Mouse (Mus musculus) intestine, embryonic 14.5 days (tissue): ENCODE measurements around the gene Clpb. TPM values are rescaled to one million over a fixed set of nuclear protein-coding genes. Genes with fewer than 3 reads are reported as not detected.
A peak's percentile ranks its signal among the peaks of the same experiment; 100 is the strongest.
"Not testable (repeated sequence)": the region's sequence is repeated elsewhere in the genome, so short reads cannot be mapped to it uniquely, and the experiment has no call there.

Source experiments
- ATAC-seq: fragments of 200-750 bp; cut with Nextera tagmentation; replicated peaks from 2 replicates; pipeline ENCODE4 v1.8.0; 2017; ENCODE audit warnings: low read depth, moderate number of reproducible peaks, moderate TSS enrichment, moderate library complexity; ENCODE audit not compliant: low FRiP score, low TSS enrichment
- DNase-seq: peaks from one replicate; pipeline ENCODE4 v3.0.0-alpha.2; 2018; ENCODE audit warnings: low spot score
- H3K27ac ChIP-seq: fragments of 300-500 bp; sonication (generic); 2 replicates; pipeline ENCODE4 v1.5.1; 2014; ENCODE audit warnings: low read depth, mild to moderate bottlenecking, control low read depth
- H3K27me3 ChIP-seq: fragments of 300-500 bp; sonication (generic); replicated peaks from 2 replicates; pipeline ENCODE4 v1.6.1; 2014; ENCODE audit warnings: low read length, control low read depth; ENCODE audit not compliant: control insufficient read depth, insufficient read depth
- H3K36me3 ChIP-seq: fragments of 300-500 bp; sonication (generic); 2 replicates; pipeline ENCODE4 v1.6.1; 2014; ENCODE audit warnings: low read length, control low read depth; ENCODE audit not compliant: control insufficient read depth, insufficient read depth
- H3K4me1 ChIP-seq: fragments of 300-500 bp; sonication (generic); replicated peaks from 2 replicates; pipeline ENCODE4 v1.6.1; 2014; ENCODE audit warnings: low read length, control low read depth, mixed read lengths; ENCODE audit not compliant: control insufficient read depth, insufficient read depth
- H3K4me2 ChIP-seq: fragments of 300-500 bp; sonication (generic); 2 replicates; pipeline ENCODE4 v1.6.1; 2014; ENCODE audit warnings: low read length
- H3K4me3 ChIP-seq: fragments of 300-500 bp; sonication (generic); 2 replicates; pipeline ENCODE4 v1.5.1; 2014; ENCODE audit warnings: low read depth, low read length, control low read depth, mixed read lengths
- H3K9ac ChIP-seq: fragments of 300-500 bp; sonication (generic); 2 replicates; pipeline ENCODE4 v1.6.1; 2014; ENCODE audit warnings: mild to moderate bottlenecking, low read length
- H3K9me3 ChIP-seq: fragments of 300-500 bp; sonication (generic); 2 replicates; pipeline ENCODE4 v1.6.1; 2016; ENCODE audit warnings: low read length, control low read depth; ENCODE audit not compliant: control insufficient read depth
- WGBS: fragments of 180-500 bp; shearing (Covaris S2); extraction: QIAGEN DNeasy Blood & Tissue Kit; methylation state at CpG from one replicate; pipeline ENCODE4 v1.1.7; 2014; 5-methylcytosine and 5-hydroxymethylcytosine counted together
- polyA plus RNA-seq: library from polyadenylated mRNA; unstranded; fragments of >200 nt; fragmentation: Nextera tagmentation; extraction: Ambion mirVana; gene quantifications from 2 replicates; pipeline ENCODE4 v1.2.1, GENCODE M21; 2014

Gene Clpb
- polyA plus RNA-seq, 1 experiment from 2014 or later, result 50.8 TPM

- H3K36me3 ChIP-seq, H3K9me3 ChIP-seq, H3K27me3 ChIP-seq, ATAC-seq, H3K4me2 ChIP-seq, H3K27ac ChIP-seq, H3K9ac ChIP-seq, DNase-seq, H3K4me3 ChIP-seq, H3K4me1 ChIP-seq: not testable (repeated sequence)
- WGBS, result 65% methylated on average over 7 of the region's 7 CpGs
Measured at GRCm38 (mm10) chr7:101627166-101627565, 36.3 kb upstream of the Clpb start.

- Histone ChIP-seq H3K4me2 (no peak overlapping the region), H3K9ac (no peak overlapping the region), H3K36me3 (no peaks in the 10 kb centered on the region), H3K4me3 (no peak overlapping the region), H3K4me1 (no peaks in the 10 kb centered on the region), H3K27ac (no peak overlapping the region), H3K9me3 (no peaks in the 10 kb centered on the region), H3K27me3 (no peaks in the 10 kb centered on the region)
- WGBS, result 55% methylated on average over 2 of the region's 2 CpGs
- DNase-seq (no peak), ATAC-seq (no peak)
Measured at GRCm38 (mm10) chr7:101628481-101628880, 35.0 kb upstream of the Clpb start.

GRCm38 (mm10) chr7:101633629-101634177 lies 29.7 kb upstream of the Clpb start:
- no peak for DNase-seq
- no peak for ATAC-seq
- no peaks in the 10 kb centered on the region for H3K9me3 ChIP-seq
- WGBS, result 77% methylated on average over 8 of the region's 8 CpGs
- H3K36me3 ChIP-seq, result no peaks in the 10 kb centered on the region
- H3K9ac ChIP-seq, result no peak overlapping the region
- H3K4me3 ChIP-seq, result no peak overlapping the region
- no peaks in the 10 kb centered on the region for H3K4me1 ChIP-seq
- H3K27ac ChIP-seq, result no peak overlapping the region
- H3K27me3 ChIP-seq, result no peaks in the 10 kb centered on the region
- no peak overlapping the region for H3K4me2 ChIP-seq

GRCm38 (mm10) chr7:101634513-101634912 lies 28.9 kb upstream of the Clpb start:
- no peak for ATAC-seq
- H3K4me2 ChIP-seq, result no peak overlapping the region
- H3K36me3 ChIP-seq, result no peaks in the 10 kb centered on the region
- H3K27me3 ChIP-seq, result no peaks in the 10 kb centered on the region
- H3K4me3 ChIP-seq, result no peak overlapping the region
- H3K4me1 ChIP-seq, result no peaks in the 10 kb centered on the region
- no peak overlapping the region for H3K9ac ChIP-seq
- H3K27ac ChIP-seq, result no peak overlapping the region
- WGBS, result 81% methylated on average over 4 of the region's 4 CpGs
- DNase-seq, result no peak
- H3K9me3 ChIP-seq, result no peaks in the 10 kb centered on the region

- Histone ChIP-seq H3K36me3 (no peaks in the 10 kb centered on the region), H3K27ac (no peak overlapping the region), H3K4me2 (no peak overlapping the region), H3K9me3 (no peaks in the 10 kb centered on the region), H3K4me3 (no peak overlapping the region), H3K9ac (no peak overlapping the region), H3K27me3 (no peaks in the 10 kb centered on the region), H3K4me1 (no peaks in the 10 kb centered on the region)
- 93% methylated on average over 2 of the region's 2 CpGs for WGBS
- ATAC-seq, result no peak
- DNase-seq, result no peak
Measured at GRCm38 (mm10) chr7:101636056-101636455, 27.4 kb upstream of the Clpb start.

GRCm38 (mm10) chr7:101643879-101644278 lies 19.6 kb upstream of the Clpb start:
- Histone ChIP-seq H3K36me3 (no peaks in the 10 kb centered on the region), H3K4me3 (no peak overlapping the region), H3K4me1 (no peaks in the 10 kb centered on the region), H3K4me2 (no peak overlapping the region), H3K9ac (no peak overlapping the region), H3K27me3 (no peaks in the 10 kb centered on the region), H3K9me3 (no peaks in the 10 kb centered on the region), H3K27ac (no peak overlapping the region)
- 77% methylated on average over 3 of the region's 3 CpGs for WGBS
- ATAC-seq (no peak), DNase-seq (no peak)

GRCm38 (mm10) chr7:101649729-101650128 lies 13.7 kb upstream of the Clpb start:
- no peak overlapping the region for H3K4me3 ChIP-seq
- DNase-seq (no peak), ATAC-seq (no peak)
- H3K36me3 ChIP-seq, result no peaks in the 10 kb centered on the region
- no peaks in the 10 kb centered on the region for H3K4me1 ChIP-seq
- H3K9ac ChIP-seq, result no peak overlapping the region
- H3K9me3 ChIP-seq, result no peaks in the 10 kb centered on the region
- no peaks in the 10 kb centered on the region for H3K27me3 ChIP-seq
- H3K4me2 ChIP-seq, result no peak overlapping the region
- no peak overlapping the region for H3K27ac ChIP-seq
- 85% methylated on average over 9 of the region's 9 CpGs for WGBS

GRCm38 (mm10) chr7:101650565-101650964 lies 12.9 kb upstream of the Clpb start:
- Histone ChIP-seq H3K4me2 (no peak overlapping the region), H3K27me3 (no peaks in the 10 kb centered on the region), H3K4me1 (no peaks in the 10 kb centered on the region), H3K9me3 (no peaks in the 10 kb centered on the region), H3K27ac (no peak overlapping the region), H3K4me3 (no peak overlapping the region), H3K9ac (no peak overlapping the region), H3K36me3 (no peaks in the 10 kb centered on the region)
- 30% methylated on average over 3 of the region's 3 CpGs for WGBS
- DNase-seq (no peak), ATAC-seq (no peak)

- peak; percentile 75; the same call in 1 of the 2 replicates for ATAC-seq
- H3K4me2 ChIP-seq, result peak overlapping the region; percentile 35; the same call in 1 of the 2 replicates
- no peaks in the 10 kb centered on the region for H3K9me3 ChIP-seq
- no peaks in the 10 kb centered on the region for H3K27me3 ChIP-seq
- DNase-seq, result peak; percentile 75
- no peak overlapping the region for H3K4me3 ChIP-seq
- H3K36me3 ChIP-seq, result no peaks in the 10 kb centered on the region
- no peak overlapping the region for H3K9ac ChIP-seq
- no peak overlapping the region for H3K27ac ChIP-seq
- no peaks in the 10 kb centered on the region for H3K4me1 ChIP-seq
- WGBS, result 44% methylated on average over 10 of the region's 10 CpGs
Measured at GRCm38 (mm10) chr7:101653681-101654209, 9.7 kb upstream of the Clpb start.
